Mouse (Mus musculus) frontal cortex, adult 2 months (tissue): ENCODE results near the gene Nfatc3. TPM values are rescaled to one million over a fixed set of nuclear protein-coding genes. Genes with fewer than 3 reads are reported as not detected.

Experiments used
- DNase-seq, 2 experiments: peaks; one replicate each; pipeline ENCODE4 v3.0.0; 2022; ENCODE audit warnings: low spot score in 1 of 2; ENCODE audit errors: extremely low spot score in 1 of 2
- polyA plus RNA-seq: library from polyadenylated mRNA; depleted of rRNA; stranded (reverse); fragments of >200 nt; gene quantifications from 2 replicates; pipeline ENCODE4 v1.2.3, GENCODE M21; 2012; rRNA removed

Gene Nfatc3
- polyA plus RNA-seq, 1 experiment: 7.7 TPM

GRCm38 (mm10) chr8:106178428-106178827 is 119.8 kb downstream of the Nfatc3 start:
- no peak for DNase-seq

Other genes with a start within 250 kb of the Nfatc3 start
- gene Ranbp10, start 231.5 kb upstream of the Nfatc3 start, polyA plus RNA-seq: 24.2 and 28.5 TPM in 2 replicates
- 0.17 TPM in 1 of 2 replicates, not detected in the other for gene Tsnaxip1, start 231.1 kb upstream of the Nfatc3 start, polyA plus RNA-seq
- gene Cenpt, start 205.6 kb upstream of the Nfatc3 start, polyA plus RNA-seq: 31.5 and 32.3 TPM in 2 replicates
- 47.0 and 47.1 TPM in 2 replicates for gene Thap11, start 203.7 kb upstream of the Nfatc3 start, polyA plus RNA-seq
- 79.7 and 94.9 TPM in 2 replicates for gene Nutf2, start 198.3 kb upstream of the Nfatc3 start, polyA plus RNA-seq
- gene Edc4, start 178.0 kb upstream of the Nfatc3 start, polyA plus RNA-seq: 71.6 and 78.3 TPM in 2 replicates
- gene Nrn1l, start 165.3 kb upstream of the Nfatc3 start, polyA plus RNA-seq: 4.2 and 8.1 TPM in 2 replicates
- gene Pskh1, start 158.4 kb upstream of the Nfatc3 start, polyA plus RNA-seq: 13.3 TPM in 2 replicates
- 4.5 and 4.9 TPM in 2 replicates for gene Ctrl, start 125.0 kb upstream of the Nfatc3 start, polyA plus RNA-seq
- gene Psmb10, start 120.4 kb upstream of the Nfatc3 start, polyA plus RNA-seq: 115 and 125 TPM in 2 replicates
- gene Lcat, start 115.5 kb upstream of the Nfatc3 start, polyA plus RNA-seq: 75.1 and 75.6 TPM in 2 replicates
- gene Slc12a4, start 92.7 kb upstream of the Nfatc3 start, polyA plus RNA-seq: 24.9 and 28.3 TPM in 2 replicates
- not detected in 2 replicates for gene Dpep3, start 79.4 kb upstream of the Nfatc3 start, polyA plus RNA-seq
- 27.1 and 28.5 TPM in 2 replicates for gene Dus2, start 67.5 kb upstream of the Nfatc3 start, polyA plus RNA-seq
- gene Dpep2nb, start 52.9 kb upstream of the Nfatc3 start, polyA plus RNA-seq: not detected in 2 replicates
- 9.6 and 11.4 TPM in 2 replicates for gene Ddx28, start 47.0 kb upstream of the Nfatc3 start, polyA plus RNA-seq
- gene Esrp2, start 78.1 kb downstream of the Nfatc3 start, polyA plus RNA-seq: 0.21 and 0.24 TPM in 2 replicates
- gene Pla2g15, start 91.6 kb downstream of the Nfatc3 start, polyA plus RNA-seq: 17.6 and 17.7 TPM in 2 replicates
- gene Slc7a6, start 110.0 kb downstream of the Nfatc3 start, polyA plus RNA-seq: 30.3 and 31.7 TPM in 2 replicates
- gene Slc7a6os, start 152.1 kb downstream of the Nfatc3 start, polyA plus RNA-seq: 27.1 and 29.1 TPM in 2 replicates
- 28.3 and 33.4 TPM in 2 replicates for gene Prmt7, start 152.1 kb downstream of the Nfatc3 start, polyA plus RNA-seq